Mouse (Mus musculus) megakaryocyte progenitor cell, adult 5-6 weeks (primary cell): ENCODE results near the gene Mfap1b. TPM values are rescaled to one million over a fixed set of nuclear protein-coding genes. Genes with fewer than 3 reads are reported as not detected.

Experiments used
- ATAC-seq: replicated peaks from 2 replicates; pipeline ENCODE4 v1.8.0; 2016; ENCODE audit warnings: mild to moderate bottlenecking, moderate TSS enrichment, inconsistent platforms; ENCODE audit not compliant: poor library complexity
- total RNA-seq, 2 experiments: library from RNA; stranded (forward) in 1 of 2; stranded (reverse) in 1 of 2; fragments of 157-497, 149-512 nt in 1 of 2; fragments of 200-1000 nt in 1 of 2; gene quantifications; 2 replicates each; pipeline versions ENCODE4 v1.2.3 to v1.2.4; 2015 to 2017

The Mfap1b gene
- total RNA-seq, 2 experiments from 2014 or later = 34.8 to 39.6 TPM

DNA sequence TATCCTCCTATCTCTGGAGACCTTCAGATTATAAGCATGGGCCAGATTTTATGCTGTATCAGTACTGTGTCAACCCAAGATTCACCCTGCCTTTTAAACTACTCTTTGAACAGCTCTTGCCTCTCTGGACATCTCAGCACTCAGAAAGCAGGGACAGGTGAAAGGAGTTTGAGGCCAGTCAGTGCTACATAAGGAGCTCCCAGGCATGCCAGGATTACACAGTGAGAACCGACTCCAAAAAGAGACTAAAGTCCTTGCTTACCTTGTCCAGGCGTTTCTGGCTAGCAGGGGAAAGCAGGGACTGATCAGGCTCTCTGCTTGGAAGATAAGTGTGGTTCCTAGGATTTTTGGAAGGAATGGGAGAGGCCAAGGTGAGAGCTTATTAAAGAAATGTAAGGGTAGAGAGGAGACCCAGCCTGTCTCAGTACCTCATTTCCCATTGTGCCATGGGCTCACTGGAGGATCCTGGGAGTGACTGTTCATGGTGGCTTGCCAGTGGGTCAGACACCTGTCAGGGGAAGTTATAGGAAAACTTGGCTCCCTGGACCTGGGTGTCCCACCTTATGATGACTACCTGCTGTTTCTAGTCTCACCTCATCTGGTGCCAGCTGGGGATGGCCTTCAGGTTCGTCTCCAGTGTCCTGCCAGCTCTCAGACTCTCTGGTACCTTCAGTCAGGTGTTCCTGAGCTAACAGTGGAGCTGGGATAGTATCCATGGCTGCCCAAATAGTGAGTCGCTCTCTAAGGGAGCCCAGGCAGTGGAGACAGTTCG, 32.8 kb downstream of the Mfap1b start:
- no peak for ATAC-seq

DNA sequence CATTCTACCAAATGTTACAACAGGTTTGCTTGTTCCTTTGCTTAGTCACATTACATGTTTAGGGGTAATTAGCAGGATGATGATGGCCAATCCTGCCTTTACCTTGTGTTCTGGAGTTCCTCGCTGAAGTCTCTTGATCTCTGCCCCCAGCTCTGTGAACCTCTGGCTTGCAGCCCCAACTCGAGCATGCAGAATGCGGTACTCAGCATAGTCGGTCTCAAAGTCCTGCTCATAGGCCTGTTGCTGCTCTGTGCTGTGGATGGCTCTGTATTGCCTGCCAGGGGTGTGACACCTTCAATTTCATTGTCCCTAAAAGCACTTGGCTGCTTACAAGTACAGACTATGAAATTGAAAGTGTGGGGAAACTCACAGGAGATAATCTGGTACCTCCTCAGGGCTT, 34.1 kb downstream of the Mfap1b start:
- no peak for ATAC-seq

DNA sequence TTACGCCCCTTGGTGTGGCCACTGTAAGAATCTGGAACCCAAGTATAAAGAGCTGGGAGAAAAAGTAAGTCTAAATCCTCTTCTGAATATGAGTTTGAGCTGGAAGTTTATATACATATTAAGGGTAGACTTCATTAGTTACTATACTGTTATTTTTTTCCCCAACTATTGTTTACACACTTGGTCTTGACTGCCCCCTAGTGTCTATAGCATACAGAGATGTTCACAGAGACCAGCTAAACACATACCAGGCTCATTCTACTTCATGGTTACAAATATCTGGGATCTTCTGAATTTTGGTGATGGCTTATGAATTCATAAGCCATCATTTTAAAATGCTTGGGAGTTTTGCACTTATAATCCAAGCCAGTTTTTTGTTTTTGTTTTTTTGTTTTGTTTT, 39.0 kb downstream of the Mfap1b start:
- ATAC-seq = peak; percentile 78

GRCm38 (mm10) chr2:121425890-121426289, 48.0 kb downstream of the Mfap1b start:
- ATAC-seq = no peak

- no peak for ATAC-seq
Measured at GRCm38 (mm10) chr2:121423166-121423565, 50.7 kb downstream of the Mfap1b start.

- ATAC-seq = no peak
Measured at GRCm38 (mm10) chr2:121418476-121418875, 55.4 kb downstream of the Mfap1b start.

DNA sequence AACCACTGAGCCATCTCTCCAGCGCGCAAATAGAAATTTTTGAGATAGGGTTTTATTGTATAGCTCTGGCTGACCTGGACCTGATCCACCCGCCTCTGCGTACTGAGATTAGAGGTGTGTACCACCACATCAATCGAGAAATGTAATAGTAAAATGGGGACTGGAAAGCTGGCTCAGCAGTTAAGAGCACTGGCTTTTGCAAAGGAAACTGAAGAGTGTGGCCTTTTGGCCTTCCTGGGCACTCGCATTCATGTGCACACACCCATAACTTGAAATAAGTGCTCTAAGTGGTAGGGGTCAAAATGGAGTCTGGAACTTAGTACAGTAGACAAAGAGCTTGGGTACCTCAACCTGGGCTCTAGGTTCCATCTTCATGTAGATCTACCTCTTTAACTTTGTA, 57.5 kb downstream of the Mfap1b start:
- ATAC-seq = no peak

DNA sequence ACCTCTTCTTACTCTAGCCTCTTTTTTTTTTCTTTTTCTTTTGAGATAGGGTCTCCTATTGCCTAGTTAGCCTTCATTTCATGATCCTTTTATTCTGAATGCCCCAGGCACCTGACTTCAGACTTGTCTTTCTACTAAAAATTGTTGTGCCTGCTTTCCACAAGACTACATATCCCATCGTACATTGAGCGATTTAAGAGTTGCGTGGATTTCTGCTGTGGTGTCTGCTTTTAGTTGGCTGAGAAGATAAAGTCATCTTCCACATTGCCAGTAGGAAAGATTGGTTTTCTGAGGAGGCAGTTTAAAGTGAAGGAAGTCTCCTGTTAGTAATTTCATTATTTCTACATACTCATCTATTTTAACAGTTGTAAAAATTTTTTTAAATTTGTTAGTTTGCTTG, 58.3 kb downstream of the Mfap1b start:
- ATAC-seq = no peak

- no peak for ATAC-seq
Measured at GRCm38 (mm10) chr2:121415103-121415502, 58.8 kb downstream of the Mfap1b start.

GRCm38 (mm10) chr2:121414139-121414685, 59.7 kb downstream of the Mfap1b start:
- peak; percentile 23 for ATAC-seq

- peak; percentile 86 for ATAC-seq
Measured at GRCm38 (mm10) chr2:121413387-121414042, 60.4 kb downstream of the Mfap1b start, which contains the start of the genes Pdia3 and Catsper2. Pdia3 (plus strand) TSS chr2:121413775. Catsper2 (minus strand) TSS chr2:121413792.

DNA sequence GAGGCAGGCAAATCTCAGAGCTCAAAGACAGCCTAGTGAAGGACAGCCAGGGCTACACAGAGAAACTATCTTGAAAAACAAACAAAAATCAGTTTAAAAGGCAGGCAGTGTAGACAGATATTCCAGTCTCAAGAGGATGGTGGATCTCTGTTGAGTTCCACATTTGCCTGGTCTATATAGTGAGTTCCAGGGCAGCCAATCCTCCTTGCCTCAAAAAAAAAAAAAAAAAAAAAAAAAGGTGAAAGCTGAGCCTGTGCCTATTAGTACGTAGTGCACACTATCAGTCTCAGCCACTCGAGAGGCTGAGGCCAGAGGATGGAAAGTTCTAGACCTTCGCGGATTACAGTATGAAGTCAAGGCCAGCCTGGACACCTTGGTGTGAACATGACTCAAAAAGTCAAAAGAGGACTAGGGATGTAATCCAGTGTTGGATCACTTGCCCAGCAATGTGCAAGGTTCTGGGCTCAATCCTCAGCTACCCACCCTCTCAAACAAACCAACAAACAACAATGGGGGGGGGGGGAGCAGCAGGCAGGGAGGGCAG, 61.0 kb downstream of the Mfap1b start:
- ATAC-seq = peak; percentile 26

Other genes starting within 250 kb of the Mfap1b start
- gene Trp53bp1, start 202.7 kb downstream of the Mfap1b start, total RNA-seq (2015) = 17.9 and 21.5 TPM in 2 replicates
- 35.9 and 36.2 TPM in 2 replicates for gene Trp53bp1, start 202.7 kb downstream of the Mfap1b start, total RNA-seq (2017)
- 0.10 TPM in 1 of 2 replicates, not detected in the other for gene Map1a, start 184.5 kb downstream of the Mfap1b start, total RNA-seq (2015)
- not detected in 2 replicates for gene Map1a, start 184.5 kb downstream of the Mfap1b start, total RNA-seq (2017)
- 4.5 and 4.6 TPM in 2 replicates for gene Ppip5k1, start 118.7 kb downstream of the Mfap1b start, total RNA-seq (2015)
- gene Ppip5k1, start 118.7 kb downstream of the Mfap1b start, total RNA-seq (2017) = 8.3 and 11.3 TPM in 2 replicates
- gene Ckmt1, start 116.4 kb downstream of the Mfap1b start, total RNA-seq (2015) = not detected in 2 replicates
- not detected in 2 replicates for gene Ckmt1, start 116.4 kb downstream of the Mfap1b start, total RNA-seq (2017)
- not detected in 2 replicates for gene Strc, start 86.9 kb downstream of the Mfap1b start, total RNA-seq (2015)
- not detected in 2 replicates for gene Strc, start 86.9 kb downstream of the Mfap1b start, total RNA-seq (2017)
- gene Pdia3, start 60.3 kb downstream of the Mfap1b start, total RNA-seq (2015) = 499 and 555 TPM in 2 replicates
- 404 and 432 TPM in 2 replicates for gene Pdia3, start 60.3 kb downstream of the Mfap1b start, total RNA-seq (2017)
- gene Catsper2, start 60.3 kb downstream of the Mfap1b start, total RNA-seq (2015) = 1.2 and 2.1 TPM in 2 replicates
- gene Catsper2, start 60.3 kb downstream of the Mfap1b start, total RNA-seq (2017) = 0.62 and 1.8 TPM in 2 replicates
- gene Ell3, start 29.8 kb downstream of the Mfap1b start, total RNA-seq (2015) = 0.39 and 0.42 TPM in 2 replicates
- gene Ell3, start 29.8 kb downstream of the Mfap1b start, total RNA-seq (2017) = not detected in 2 replicates
- 273 and 317 TPM in 2 replicates for gene Serf2, start 24.9 kb downstream of the Mfap1b start, total RNA-seq (2015)
- gene Serf2, start 24.9 kb downstream of the Mfap1b start, total RNA-seq (2017) = 230 and 255 TPM in 2 replicates
- gene Hypk, start 20.8 kb downstream of the Mfap1b start, total RNA-seq (2015) = 102 and 117 TPM in 2 replicates
- 106 and 130 TPM in 2 replicates for gene Hypk, start 20.8 kb downstream of the Mfap1b start, total RNA-seq (2017)
- gene Serinc4, start 17.3 kb downstream of the Mfap1b start, total RNA-seq (2015) = not detected in 2 replicates
- gene Serinc4, start 17.3 kb downstream of the Mfap1b start, total RNA-seq (2017) = 0.74 and 1.5 TPM in 2 replicates
- gene Mfap1a, start 32.6 kb upstream of the Mfap1b start, total RNA-seq (2015) = 20.5 and 25.2 TPM in 2 replicates
- 33.5 and 39.0 TPM in 2 replicates for gene Mfap1a, start 32.6 kb upstream of the Mfap1b start, total RNA-seq (2017)
- 38.0 and 40.1 TPM in 2 replicates for gene Wdr76, start 32.7 kb upstream of the Mfap1b start, total RNA-seq (2015)
- 38.9 and 39.1 TPM in 2 replicates for gene Wdr76, start 32.7 kb upstream of the Mfap1b start, total RNA-seq (2017)